Mouse (Mus musculus) limb, embryonic 14.5 days (tissue): ENCODE measurements around the gene Wdr81. TPM values are rescaled to one million over a fixed set of nuclear protein-coding genes. Genes with fewer than 3 reads are reported as not detected.
A peak's percentile ranks its signal among the peaks of the same experiment; 100 is the strongest.

Experiments used
- ATAC-seq: fragments of 200-750 bp; cut with Nextera tagmentation; 2 replicates; pipeline ENCODE4 v1.8.0; 2017; ENCODE audit warnings: low read depth, moderate number of reproducible peaks, moderate TSS enrichment; ENCODE audit not compliant: low FRiP score
- DNase-seq: peaks from one replicate; pipeline ENCODE4 v3.0.0-alpha.2; 2015; ENCODE audit warnings: low spot score
- H3K27ac ChIP-seq: fragments of 300-500 bp; sonication (generic); replicated peaks from 2 replicates; pipeline ENCODE4 v1.5.1; 2014; ENCODE audit warnings: low read depth, mild to moderate bottlenecking, low read length, moderate library complexity, mixed read lengths
- H3K27me3 ChIP-seq: fragments of 300-500 bp; sonication (generic); 2 replicates; pipeline ENCODE4 v1.6.1; 2014; ENCODE audit warnings: low read length, mixed read lengths; ENCODE audit not compliant: control insufficient read depth, insufficient read depth
- H3K36me3 ChIP-seq: fragments of 300-500 bp; sonication (generic); 2 replicates; pipeline ENCODE4 v1.6.1; 2014; ENCODE audit warnings: mild to moderate bottlenecking, low read length, moderate library complexity, mixed read lengths; ENCODE audit not compliant: control insufficient read depth, insufficient read depth
- H3K4me1 ChIP-seq: fragments of 300-500 bp; sonication (generic); 2 replicates; pipeline ENCODE4 v1.6.1; 2014; ENCODE audit warnings: antibody characterized with exemption, low read length, mixed read lengths; ENCODE audit not compliant: control insufficient read depth, insufficient read depth
- H3K4me2 ChIP-seq: fragments of 300-500 bp; sonication (generic); replicated peaks from 2 replicates; pipeline ENCODE4 v1.6.1; 2014; ENCODE audit warnings: low read depth, mild to moderate bottlenecking, low read length, moderate library complexity; ENCODE audit not compliant: severe bottlenecking
- H3K4me3 ChIP-seq: fragments of 300-500 bp; sonication (generic); replicated peaks from 2 replicates; pipeline ENCODE4 v1.5.1; 2014; ENCODE audit warnings: low read length
- H3K9ac ChIP-seq: fragments of 300-500 bp; sonication (generic); 2 replicates; pipeline ENCODE4 v1.6.1; 2014; ENCODE audit warnings: mild to moderate bottlenecking, low read depth, low read length, moderate library complexity; ENCODE audit not compliant: severe bottlenecking
- H3K9me3 ChIP-seq: fragments of 300-500 bp; sonication (generic); 2 replicates; pipeline ENCODE4 v1.6.1; 2016; ENCODE audit warnings: low read length; ENCODE audit not compliant: control insufficient read depth
- POLR2A ChIP-seq: fragments of 200-500 bp; IDR thresholded peaks from 2 replicates; pipeline ENCODE4 v1.8.0; 2012; ENCODE audit warnings: inconsistent platforms, mild to moderate bottlenecking, moderate library complexity, borderline replicate concordance; ENCODE audit not compliant: insufficient read depth, insufficient read length; ENCODE audit errors: extremely low read depth
- WGBS: fragments of 180-500 bp; shearing (Covaris S2); extraction: QIAGEN DNeasy Blood & Tissue Kit; methylation state at CpG from one replicate; pipeline ENCODE4 v1.1.7; 2014; 5-methylcytosine and 5-hydroxymethylcytosine counted together
- polyA plus RNA-seq, 2 experiments: library from polyadenylated mRNA; depleted of rRNA in 1 of 2; stranded (reverse) in 1 of 2; unstranded in 1 of 2; fragments of >200 nt; fragmentation: Nextera tagmentation in 1 of 2; extraction: Ambion mirVana in 1 of 2; gene quantifications; 2 replicates each; pipeline versions ENCODE4 v1.2.1 to v1.2.3; 2012 to 2014

Wdr81 gene
- polyA plus RNA-seq, 2 experiments = 6.6 to 9.0 TPM

DNA sequence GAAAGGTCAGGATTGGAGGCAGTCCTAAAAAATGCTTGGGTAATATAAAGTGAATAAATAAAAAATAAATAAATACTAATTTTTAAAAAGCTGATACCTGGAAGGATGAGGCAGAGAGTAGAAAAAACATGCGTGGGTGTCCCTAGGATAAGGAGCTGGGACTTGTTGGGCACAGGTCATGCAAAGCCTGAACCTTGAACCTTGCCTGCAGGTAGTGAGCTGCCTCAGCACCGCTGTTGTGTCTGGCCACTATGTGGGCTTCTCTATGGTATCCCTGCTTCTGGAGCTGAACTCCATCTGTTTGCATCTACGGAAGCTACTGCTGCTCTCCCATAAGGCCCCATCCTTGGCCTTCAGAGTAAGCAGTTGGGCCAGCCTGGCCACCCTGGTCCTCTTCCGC is 14.7 kb upstream of the Wdr81 start:
- WGBS = 97% methylated on average over 4 of the region's 4 CpGs
- H3K36me3 ChIP-seq = peaks cover 13% of the 10 kb centered on the region
- TF ChIP-seq POLR2A = no peak

DNA sequence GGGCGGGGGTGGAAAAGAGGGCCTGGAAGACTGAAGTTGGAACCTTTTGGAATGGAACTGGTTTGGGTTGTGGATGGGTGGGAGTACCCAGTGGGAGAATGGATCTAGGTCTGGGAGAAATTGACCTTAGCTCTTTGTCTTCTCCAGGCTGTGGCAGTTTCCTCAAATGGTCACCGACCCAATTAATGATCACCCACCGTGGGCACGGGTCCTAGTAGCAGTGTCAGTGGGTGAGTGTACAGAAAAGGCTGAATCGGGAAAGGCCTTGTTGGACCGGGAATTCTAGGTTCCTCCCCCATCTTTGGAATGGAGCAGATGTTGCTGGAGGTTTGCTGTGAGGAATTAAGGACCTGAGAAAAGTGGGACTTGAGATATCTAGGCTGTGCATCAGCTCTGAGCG is 13.9 kb upstream of the Wdr81 start:
- Histone ChIP-seq H3K4me3 (peak overlapping the region; percentile 43), H3K36me3 (peaks cover 13% of the 10 kb centered on the region), H3K4me2 (peak overlapping the region; percentile 71), H3K27ac (no peak overlapping the region), H3K27me3 (no peaks in the 10 kb centered on the region), H3K9ac (peak overlapping the region; percentile 66), H3K4me1 (peaks cover 8% of the 10 kb centered on the region), H3K9me3 (no peaks in the 10 kb centered on the region)
- ATAC-seq (no peak; the same call in 1 of the 2 replicates), DNase-seq (no peak)
- no peak for TF ChIP-seq POLR2A
- WGBS = 66% methylated on average over 7 of the region's 7 CpGs

More for the DNA sequence above, 14.7 kb upstream of the Wdr81 start:
- DNase-seq = no peak
- H3K4me2 ChIP-seq = no peak overlapping the region
- no peak overlapping the region for H3K27ac ChIP-seq
- H3K9ac ChIP-seq = no peak overlapping the region
- no peaks in the 10 kb centered on the region for H3K27me3 ChIP-seq
- ATAC-seq = no peak
- H3K4me1 ChIP-seq = peaks cover 4% of the 10 kb centered on the region; the same call in 1 of the 2 replicates
- H3K4me3 ChIP-seq = no peak overlapping the region
- no peaks in the 10 kb centered on the region for H3K9me3 ChIP-seq

DNA sequence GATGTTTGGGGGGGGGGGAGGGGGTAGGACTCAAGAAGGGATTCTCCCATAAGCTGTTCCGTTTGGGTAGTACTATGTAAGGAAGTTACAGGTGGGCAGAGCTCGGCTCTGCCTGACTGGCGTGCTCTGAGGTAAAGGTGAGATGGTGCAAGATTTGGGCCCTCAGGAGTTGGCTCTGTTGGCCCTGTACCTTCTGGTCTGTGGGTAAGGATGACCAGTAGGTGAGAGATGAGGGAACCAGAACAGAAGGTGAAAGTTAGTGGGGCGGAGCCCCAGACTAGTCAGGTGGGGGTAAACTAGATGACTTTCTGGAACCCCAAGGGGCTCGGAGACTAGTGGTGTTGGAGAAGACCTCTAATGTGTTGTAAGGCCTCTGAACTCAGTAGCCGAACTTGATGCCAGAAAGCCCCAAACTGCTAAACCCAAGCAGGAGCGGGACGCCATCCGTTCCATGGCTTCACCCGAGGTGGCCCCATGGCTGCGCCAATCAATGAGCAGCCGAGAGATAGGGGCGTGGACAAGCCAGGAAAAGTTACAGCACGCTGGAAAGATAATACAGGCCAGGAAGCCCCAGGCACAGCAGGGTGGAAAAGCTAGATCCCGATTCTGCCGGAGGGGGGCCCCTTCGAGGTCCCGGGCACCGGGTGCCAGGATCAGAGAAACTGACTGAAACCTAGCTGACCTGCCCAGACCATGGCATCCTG is 13.1 kb upstream of the Wdr81 start:
- H3K4me2 ChIP-seq = peak overlapping the region; percentile 71
- H3K27me3 ChIP-seq = no peaks in the 10 kb centered on the region
- peak overlapping the region; percentile 43 for H3K4me3 ChIP-seq
- H3K9me3 ChIP-seq = no peaks in the 10 kb centered on the region
- WGBS = 16% methylated on average over 19 of the region's 19 CpGs
- peak; percentile 64 for DNase-seq
- ATAC-seq = peak; percentile 74
- peaks cover 15% of the 10 kb centered on the region for H3K4me1 ChIP-seq
- no peak overlapping the region; the same call in 1 of the 2 replicates for H3K27ac ChIP-seq
- no peak for TF ChIP-seq POLR2A
- H3K36me3 ChIP-seq = peaks cover 13% of the 10 kb centered on the region
- peak overlapping the region; percentile 66 for H3K9ac ChIP-seq

DNA sequence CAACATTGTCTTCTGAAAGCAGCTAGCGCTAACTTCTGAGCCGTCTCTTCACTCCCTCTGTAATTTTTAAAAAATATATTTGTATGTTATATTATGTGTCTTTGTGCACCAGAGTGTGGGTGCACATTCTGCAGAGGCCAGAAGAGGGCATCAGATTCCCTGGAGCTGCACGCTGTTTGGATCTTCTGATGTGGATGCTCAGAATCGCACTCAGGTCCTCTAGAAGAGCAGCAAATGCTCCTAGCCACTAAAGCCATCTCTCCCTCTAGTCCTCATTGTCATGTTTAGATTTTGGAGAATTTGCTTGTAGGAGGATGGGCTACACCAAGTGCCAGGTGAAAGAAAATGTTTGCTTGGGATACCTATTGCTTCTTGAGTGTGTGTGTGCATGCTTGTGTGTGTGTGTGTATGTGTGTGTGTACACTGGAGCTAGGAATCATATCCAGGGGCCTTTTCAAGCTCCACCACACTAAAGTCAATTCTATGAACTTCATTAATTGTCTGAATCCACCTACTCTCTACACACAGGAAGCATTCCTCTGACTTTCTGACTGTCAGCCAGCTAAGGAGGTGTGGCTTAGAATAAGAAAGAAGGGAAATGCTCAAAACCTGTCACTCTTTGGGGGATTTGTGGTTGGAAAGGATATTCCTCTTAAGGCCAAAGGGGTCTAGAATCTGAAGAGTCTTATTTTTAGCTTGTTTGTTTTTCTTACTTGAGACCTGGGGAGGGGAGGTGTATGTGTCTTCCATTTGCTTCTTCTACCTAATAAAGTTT is 12.4 kb upstream of the Wdr81 start:
- peaks cover 22% of the 10 kb centered on the region for H3K4me1 ChIP-seq
- TF ChIP-seq POLR2A = no peak
- WGBS = 96% methylated on average over 4 of the region's 4 CpGs
- H3K4me3 ChIP-seq = no peak overlapping the region
- ATAC-seq (no peak), DNase-seq (no peak)
- H3K27ac ChIP-seq = no peak overlapping the region
- H3K4me2 ChIP-seq = no peak overlapping the region
- no peak overlapping the region for H3K9ac ChIP-seq
- H3K36me3 ChIP-seq = peaks cover 13% of the 10 kb centered on the region
- H3K9me3 ChIP-seq = no peaks in the 10 kb centered on the region
- no peaks in the 10 kb centered on the region for H3K27me3 ChIP-seq

DNA sequence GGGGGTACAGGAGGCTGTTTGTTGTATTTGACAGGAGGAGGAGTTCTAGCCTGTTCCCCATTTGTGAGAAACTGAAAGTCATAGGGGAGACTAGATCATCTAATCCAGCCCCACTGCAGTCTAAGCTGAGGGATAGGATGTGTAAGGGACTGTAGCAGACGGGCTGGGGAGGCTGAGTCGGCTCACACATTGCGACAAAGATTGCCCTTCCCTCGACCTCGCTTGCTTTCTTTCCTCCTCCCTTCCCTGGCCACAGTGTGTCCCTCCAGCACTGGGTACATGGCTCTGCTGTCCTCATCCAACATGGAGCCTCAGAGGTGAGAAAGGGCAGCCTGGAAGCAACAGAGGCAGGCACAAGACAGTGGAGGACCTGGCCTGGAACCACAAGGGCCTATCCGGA is 10.5 kb upstream of the Wdr81 start:
- Histone ChIP-seq H3K27me3 (no peaks in the 10 kb centered on the region), H3K4me2 (no peak overlapping the region), H3K4me1 (peaks cover 27% of the 10 kb centered on the region), H3K4me3 (no peak overlapping the region), H3K9me3 (no peaks in the 10 kb centered on the region), H3K27ac (no peak overlapping the region), H3K36me3 (peaks cover 13% of the 10 kb centered on the region), H3K9ac (no peak overlapping the region)
- ATAC-seq (no peak), DNase-seq (no peak)
- 84% methylated on average over 6 of the region's 6 CpGs for WGBS
- no peak for TF ChIP-seq POLR2A
